Mouse (Mus musculus): Measurements from ENCODE around the gene Ntn5. TPM values are rescaled to one million over a fixed set of nuclear protein-coding genes. Genes with fewer than 3 reads are reported as not detected.

The Ntn5 gene
- 0.18 and 0.29 TPM in 2 replicates for polyA plus RNA-seq (2015; fragmentation: Nextera tagmentation; extraction: Ambion mirVana)

DNA sequence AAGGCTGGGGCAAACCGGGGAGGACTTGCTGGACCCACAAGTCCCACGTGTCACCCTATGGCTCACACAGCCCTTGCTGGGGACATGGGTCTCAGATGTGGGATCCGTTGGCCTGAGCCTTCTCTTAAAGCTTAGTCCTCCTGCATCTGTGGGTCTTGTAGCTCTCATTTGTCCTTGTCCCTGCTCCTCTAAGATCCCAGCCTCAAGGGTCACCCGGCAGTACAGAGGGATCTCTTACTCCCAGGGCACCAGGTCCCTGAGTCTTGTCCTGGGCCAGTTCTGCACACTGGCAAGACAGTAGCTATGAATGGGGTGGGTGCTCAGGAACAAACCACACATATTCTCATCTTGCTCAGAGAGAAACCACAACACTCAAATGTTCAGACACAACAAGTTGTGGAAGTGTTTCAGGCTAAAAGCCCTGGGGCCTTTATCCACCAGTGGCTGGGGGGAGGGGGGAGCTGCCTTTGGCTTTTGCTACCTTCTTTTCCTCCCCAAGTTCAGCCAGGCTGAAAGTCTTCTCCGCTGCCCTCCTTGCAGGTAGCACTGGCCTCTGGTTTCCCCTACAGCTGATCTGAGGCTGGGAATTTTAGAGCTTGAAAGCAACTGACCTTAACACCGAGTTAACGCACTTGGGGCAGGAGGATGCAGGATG lies at the start of gene Ntn5:
Gene Ntn5, plus strand, starts transcription at position 627 of the 655 bp plus-strand sequence.
- peak within 1 kb of the TSS; percentile 6; the same call in 1 of the 2 replicates for H3K9ac ChIP-seq (replicated peaks; ENCODE audit: low read length)
- H3K4me1 ChIP-seq (ENCODE audit: insufficient read depth, low read length), result peaks cover 21% of the 10 kb centered on the region
- H3K4me3 ChIP-seq (ENCODE audit: low read length), result no peak within 1 kb of the TSS
- WGBS, result 65% methylated on average over 7 of the region's 7 CpGs
- H3K4me2 ChIP-seq (replicated peaks; ENCODE audit: low read depth, low read length), result no peak within 1 kb of the TSS
- H3K36me3 ChIP-seq (ENCODE audit: insufficient read depth, low read length), result no peaks in the 10 kb centered on the region
- no peaks in the 10 kb centered on the region for H3K9me3 ChIP-seq (ENCODE audit: low read length)
- H3K27me3 ChIP-seq (ENCODE audit: insufficient read depth, low read length), result no peaks in the 10 kb centered on the region
- ATAC-seq (ENCODE audit: low FRiP score, low TSS enrichment), result no peak
- no peak within 1 kb of the TSS for H3K27ac ChIP-seq (ENCODE audit: low read length)

DNA sequence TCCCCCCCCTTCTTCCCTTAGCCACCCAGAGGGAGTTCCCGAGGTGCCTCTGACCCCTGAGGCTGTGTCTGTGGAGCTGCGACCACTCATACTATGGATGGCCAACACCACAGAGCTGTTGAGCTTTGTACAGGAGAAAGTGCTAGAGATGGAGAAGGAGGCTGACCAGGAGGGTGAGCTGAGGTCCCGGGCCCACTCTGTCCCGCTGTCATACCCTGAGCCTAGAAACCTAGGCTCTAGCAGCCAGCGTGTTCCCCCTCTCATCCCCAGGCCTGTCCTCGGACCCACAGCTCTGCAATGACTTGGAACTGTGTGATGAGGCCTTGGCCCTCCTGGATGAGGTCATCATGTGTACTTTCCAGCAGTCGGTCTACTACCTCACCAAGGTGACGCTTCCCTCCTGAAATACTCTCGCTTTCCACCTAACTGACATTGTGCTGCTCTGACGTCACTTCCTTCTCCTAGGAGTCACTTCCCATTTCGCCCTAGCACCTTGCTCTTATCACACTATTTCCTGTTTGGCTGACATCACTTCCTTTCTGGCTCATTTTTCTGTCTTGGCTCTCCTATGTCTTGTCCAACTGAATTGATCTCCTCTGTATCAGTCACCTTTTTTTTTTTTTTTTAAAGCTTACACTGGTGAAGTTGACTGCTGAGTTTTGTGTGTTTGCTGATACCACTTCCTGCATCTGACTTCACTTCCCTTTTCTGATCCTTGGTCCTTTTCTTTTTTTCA lies 48.7 kb upstream of the Ntn5 start:
- no peaks in the 10 kb centered on the region for H3K27me3 ChIP-seq (ENCODE audit: insufficient read depth, low read length)
- H3K36me3 ChIP-seq (ENCODE audit: insufficient read depth, low read length), result peaks cover 13% of the 10 kb centered on the region
- H3K9me3 ChIP-seq (ENCODE audit: low read length), result no peaks in the 10 kb centered on the region
- ATAC-seq (ENCODE audit: low FRiP score, low TSS enrichment), result no peak
- WGBS, result 79% methylated on average over 11 of the region's 11 CpGs
- no peak overlapping the region for H3K9ac ChIP-seq (replicated peaks; ENCODE audit: low read length)
- H3K4me1 ChIP-seq (ENCODE audit: insufficient read depth, low read length), result peaks cover 37% of the 10 kb centered on the region
- no peak overlapping the region for H3K4me2 ChIP-seq (replicated peaks; ENCODE audit: low read depth, low read length)
- H3K4me3 ChIP-seq (ENCODE audit: low read length), result no peak overlapping the region
- peak overlapping the region; percentile 78 for H3K27ac ChIP-seq (ENCODE audit: low read length)

DNA sequence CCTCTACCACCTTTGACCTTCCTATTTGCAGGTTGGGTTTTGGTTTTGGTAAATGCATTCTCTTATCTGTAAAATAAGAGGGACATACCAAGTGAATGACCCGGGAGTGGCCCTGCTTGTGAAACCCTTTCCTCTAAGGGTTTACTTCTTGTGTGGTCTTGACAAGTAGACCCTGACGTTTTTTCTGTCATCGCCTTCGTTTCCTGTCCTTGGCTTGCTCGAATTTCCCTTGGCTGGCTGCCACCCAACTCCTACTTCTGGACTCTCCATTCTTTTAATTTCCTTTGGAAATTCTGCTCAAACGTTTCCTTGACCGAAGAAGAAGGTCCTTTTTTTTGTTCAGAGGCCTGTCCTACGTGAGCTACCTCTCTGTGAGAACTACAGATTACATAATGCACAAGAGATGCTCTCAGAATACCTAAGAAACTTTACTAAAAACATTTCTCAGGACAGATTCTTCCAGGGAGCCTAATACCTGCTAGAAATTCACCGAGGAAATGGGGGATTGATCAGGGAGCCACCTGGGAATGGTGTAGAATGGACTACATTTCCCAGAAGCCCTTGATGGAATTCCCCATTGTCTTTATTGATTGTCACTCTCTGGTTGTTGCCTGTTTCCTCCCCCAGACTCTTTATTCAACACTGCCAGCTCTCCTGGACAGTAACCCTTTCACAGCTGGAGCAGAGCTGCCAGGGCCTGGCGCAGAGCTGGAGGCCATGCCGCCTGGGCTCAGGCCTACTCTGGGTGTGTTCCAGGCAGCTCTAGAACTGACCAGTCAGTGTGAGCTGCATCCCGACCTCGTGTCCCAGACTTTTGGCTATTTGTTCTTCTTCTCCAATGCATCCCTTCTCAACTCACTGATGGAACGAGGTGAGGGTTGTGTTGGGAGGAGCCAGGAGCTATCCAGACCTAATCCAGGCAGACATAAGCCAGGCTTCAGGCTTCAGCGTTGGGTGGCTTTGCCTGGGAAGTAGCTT lies 47.8 kb upstream of the Ntn5 start:
- H3K4me1 ChIP-seq (ENCODE audit: insufficient read depth, low read length), result peaks cover 46% of the 10 kb centered on the region

DNA sequence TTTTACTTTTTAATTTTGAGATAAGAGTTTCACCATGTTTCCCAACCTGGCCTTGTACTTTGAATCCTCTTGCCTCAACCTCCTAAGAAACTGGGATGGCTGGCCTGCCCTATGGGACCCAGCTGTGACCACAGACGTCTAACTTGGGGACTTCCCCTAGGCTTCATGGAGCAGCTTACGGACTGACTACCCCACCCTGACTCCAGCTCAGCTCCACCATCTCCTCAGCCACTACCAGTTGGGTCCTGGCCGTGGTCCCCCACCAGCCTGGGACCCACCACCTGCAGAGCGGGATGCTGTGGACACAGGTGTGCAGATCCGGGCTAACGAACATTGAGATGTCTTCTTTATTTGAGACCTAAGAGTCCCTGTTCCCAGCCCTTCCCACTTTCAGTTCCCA lies 46.1 kb upstream of the Ntn5 start:
- 93% methylated on average over 6 of the region's 6 CpGs for WGBS
- H3K27me3 ChIP-seq (ENCODE audit: insufficient read depth, low read length), result no peaks in the 10 kb centered on the region
- no peak overlapping the region for H3K27ac ChIP-seq (ENCODE audit: low read length)
- peaks cover 57% of the 10 kb centered on the region for H3K4me1 ChIP-seq (ENCODE audit: insufficient read depth, low read length)
- H3K4me3 ChIP-seq (ENCODE audit: low read length), result no peak overlapping the region
- H3K9ac ChIP-seq (replicated peaks; ENCODE audit: low read length), result no peak overlapping the region
- no peak for ATAC-seq (ENCODE audit: low FRiP score, low TSS enrichment)
- no peaks in the 10 kb centered on the region for H3K9me3 ChIP-seq (ENCODE audit: low read length)
- peak overlapping the region; percentile 50 for H3K4me2 ChIP-seq (replicated peaks; ENCODE audit: low read depth, low read length)
- peaks cover 13% of the 10 kb centered on the region for H3K36me3 ChIP-seq (ENCODE audit: insufficient read depth, low read length)

More for the DNA sequence above, 47.8 kb upstream of the Ntn5 start:
- no peaks in the 10 kb centered on the region for H3K9me3 ChIP-seq (ENCODE audit: low read length)
- peak overlapping the region; percentile 78 for H3K27ac ChIP-seq (ENCODE audit: low read length)
- no peak for ATAC-seq (ENCODE audit: low FRiP score, low TSS enrichment)
- no peak overlapping the region for H3K4me3 ChIP-seq (ENCODE audit: low read length)
- WGBS, result 58% methylated on average over 15 of the region's 15 CpGs
- peaks cover 13% of the 10 kb centered on the region for H3K36me3 ChIP-seq (ENCODE audit: insufficient read depth, low read length)
- H3K27me3 ChIP-seq (ENCODE audit: insufficient read depth, low read length), result no peaks in the 10 kb centered on the region
- no peak overlapping the region for H3K9ac ChIP-seq (replicated peaks; ENCODE audit: low read length)
- no peak overlapping the region for H3K4me2 ChIP-seq (replicated peaks; ENCODE audit: low read depth, low read length)

DNA sequence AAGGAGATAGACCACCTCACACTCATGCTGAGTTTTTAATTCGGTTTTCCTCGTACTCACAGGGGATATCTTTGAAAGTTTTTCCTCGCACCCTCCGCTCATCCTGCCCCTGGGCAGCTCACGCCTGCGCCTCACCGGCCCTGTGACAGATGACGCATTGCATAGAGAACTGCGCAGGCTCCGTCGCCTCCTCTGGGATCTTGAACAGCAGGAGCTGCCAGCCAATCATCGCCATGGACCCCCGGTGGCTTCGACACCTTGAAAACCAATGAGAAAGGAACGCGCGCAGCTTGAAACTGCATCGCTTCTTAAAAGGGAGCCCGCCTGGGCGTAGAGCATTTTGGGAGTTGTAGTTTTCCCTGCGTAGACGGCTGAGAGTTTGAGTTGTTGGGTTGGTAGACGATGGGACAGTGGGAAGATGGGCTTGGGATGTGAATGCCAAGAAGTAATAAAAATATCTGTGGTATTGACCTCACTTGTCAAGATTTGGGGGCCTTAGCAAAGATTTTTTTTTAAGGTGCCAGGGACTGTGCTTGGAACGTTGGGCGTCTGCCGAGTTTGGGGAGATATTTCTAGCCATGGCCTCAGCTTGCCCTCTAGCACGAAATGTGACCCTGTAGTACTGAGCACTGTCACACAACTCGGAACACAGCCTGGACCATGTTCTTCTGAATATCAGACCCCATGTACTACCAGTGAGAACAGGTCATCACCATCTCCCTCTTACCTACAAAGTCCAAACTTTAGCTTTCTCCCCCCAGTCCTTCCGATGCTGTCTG lies 45.0 kb upstream of the Ntn5 start:
- H3K9ac ChIP-seq (replicated peaks; ENCODE audit: low read length), result peak overlapping the region; percentile 47
- peak overlapping the region; percentile 35 for H3K4me3 ChIP-seq (ENCODE audit: low read length)
- no peaks in the 10 kb centered on the region for H3K27me3 ChIP-seq (ENCODE audit: insufficient read depth, low read length)
- no peaks in the 10 kb centered on the region for H3K9me3 ChIP-seq (ENCODE audit: low read length)
- H3K27ac ChIP-seq (ENCODE audit: low read length), result 0 out of 2 replicates have a peak overlapping the region, but pooled peaks have one; percentile 31
- WGBS, result 22% methylated on average over 29 of the region's 29 CpGs
- H3K36me3 ChIP-seq (ENCODE audit: insufficient read depth, low read length), result peaks cover 13% of the 10 kb centered on the region
- H3K4me2 ChIP-seq (replicated peaks; ENCODE audit: low read depth, low read length), result peak overlapping the region; percentile 50
- peak; percentile 86 for ATAC-seq (ENCODE audit: low FRiP score, low TSS enrichment)
- peaks cover 60% of the 10 kb centered on the region for H3K4me1 ChIP-seq (ENCODE audit: insufficient read depth, low read length)

DNA sequence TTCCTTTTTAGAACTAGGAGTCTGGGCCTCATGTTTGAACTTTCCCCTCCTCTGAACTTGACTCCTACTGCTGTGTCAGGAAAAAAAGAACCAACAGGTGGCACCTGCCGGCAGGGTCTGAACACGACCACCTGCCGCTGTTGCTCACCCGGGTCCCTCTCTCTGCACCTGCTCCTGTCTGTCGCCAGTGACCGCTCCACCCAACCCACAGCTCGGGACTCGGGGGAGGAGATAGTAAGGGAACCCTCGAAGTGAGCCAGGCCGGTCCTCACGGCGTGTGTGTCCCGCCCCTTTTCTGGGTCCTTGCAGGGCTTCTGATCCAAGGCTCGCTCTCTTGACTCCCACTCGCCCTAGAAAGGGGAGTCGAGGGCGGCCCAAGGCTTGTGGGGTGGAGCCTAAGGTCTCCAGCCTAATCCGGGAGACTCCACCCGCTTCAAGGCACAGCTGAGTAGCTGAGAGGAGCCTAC lies 44.2 kb upstream of the Ntn5 start, which contains the start of gene Mamstr:
Gene Mamstr, plus strand, starts transcription at position 417 of the 467 bp plus-strand sequence.
- H3K36me3 ChIP-seq (ENCODE audit: insufficient read depth, low read length), result peaks cover 13% of the 10 kb centered on the region
- no peak within 1 kb of the TSS; the same call in 1 of the 2 replicates for H3K4me2 ChIP-seq (replicated peaks; ENCODE audit: low read depth, low read length)
- no peaks in the 10 kb centered on the region for H3K9me3 ChIP-seq (ENCODE audit: low read length)
- no peak for ATAC-seq (ENCODE audit: low FRiP score, low TSS enrichment)
- 23% methylated on average over 19 of the region's 19 CpGs for WGBS
- no peaks in the 10 kb centered on the region for H3K27me3 ChIP-seq (ENCODE audit: insufficient read depth, low read length)
- no peak within 1 kb of the TSS for H3K4me3 ChIP-seq (ENCODE audit: low read length)
- peak within 1 kb of the TSS; percentile 27; the same call in 1 of the 2 replicates for H3K9ac ChIP-seq (replicated peaks; ENCODE audit: low read length)
- peak within 1 kb of the TSS; percentile 64 for H3K27ac ChIP-seq (ENCODE audit: low read length)
- peaks cover 66% of the 10 kb centered on the region for H3K4me1 ChIP-seq (ENCODE audit: insufficient read depth, low read length)

DNA sequence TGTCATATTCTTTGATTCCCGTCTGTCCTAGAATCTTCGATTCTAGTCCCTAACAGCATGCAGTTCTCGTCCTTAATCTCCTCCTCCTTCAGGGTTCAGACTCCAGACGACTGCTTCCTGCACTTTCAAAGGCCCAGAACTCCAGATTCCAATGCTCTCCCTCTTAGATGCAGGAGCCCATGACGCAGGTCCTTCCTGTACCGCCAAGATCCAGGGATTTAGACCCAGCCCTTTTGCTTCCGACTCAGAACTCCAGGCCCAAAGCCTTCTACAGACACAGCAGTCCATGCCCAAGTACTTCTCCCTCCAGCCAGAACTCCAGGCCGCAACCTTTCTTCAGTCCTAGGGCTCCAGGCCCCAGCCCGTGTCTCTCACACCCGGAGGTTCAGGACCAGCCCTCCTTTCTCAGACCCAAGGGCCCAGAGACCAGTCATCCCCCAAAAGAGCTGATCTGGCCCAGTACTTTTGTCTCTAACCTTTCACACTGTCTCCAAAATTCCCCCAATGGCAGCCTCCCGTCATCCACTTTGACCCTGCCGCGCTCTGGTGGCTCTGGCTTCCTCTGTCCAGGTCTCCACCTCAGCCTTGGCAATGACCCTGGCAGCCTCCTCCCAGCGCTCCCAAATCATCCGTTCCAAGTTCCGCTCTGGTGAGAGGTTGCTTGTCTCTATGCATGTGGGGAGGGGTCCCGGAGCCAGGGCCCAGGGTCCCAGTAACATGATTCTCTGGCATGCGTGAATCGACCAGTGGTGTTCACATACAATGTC lies 43.4 kb upstream of the Ntn5 start:
- Histone ChIP-seq H3K27me3 (ENCODE audit: insufficient read depth, low read length) (no peaks in the 10 kb centered on the region), H3K4me3 (ENCODE audit: low read length) (no peak overlapping the region), H3K27ac (ENCODE audit: low read length) (peak overlapping the region; percentile 64), H3K4me2 (replicated peaks; ENCODE audit: low read depth, low read length) (no peak overlapping the region), H3K9me3 (ENCODE audit: low read length) (no peaks in the 10 kb centered on the region), H3K9ac (replicated peaks; ENCODE audit: low read length) (peak overlapping the region; percentile 27; the same call in 1 of the 2 replicates), H3K4me1 (ENCODE audit: insufficient read depth, low read length) (peaks cover 66% of the 10 kb centered on the region), H3K36me3 (ENCODE audit: insufficient read depth, low read length) (peaks cover 13% of the 10 kb centered on the region)
- no peak for ATAC-seq (ENCODE audit: low FRiP score, low TSS enrichment)
- 57% methylated on average over 19 of the region's 19 CpGs for WGBS

DNA sequence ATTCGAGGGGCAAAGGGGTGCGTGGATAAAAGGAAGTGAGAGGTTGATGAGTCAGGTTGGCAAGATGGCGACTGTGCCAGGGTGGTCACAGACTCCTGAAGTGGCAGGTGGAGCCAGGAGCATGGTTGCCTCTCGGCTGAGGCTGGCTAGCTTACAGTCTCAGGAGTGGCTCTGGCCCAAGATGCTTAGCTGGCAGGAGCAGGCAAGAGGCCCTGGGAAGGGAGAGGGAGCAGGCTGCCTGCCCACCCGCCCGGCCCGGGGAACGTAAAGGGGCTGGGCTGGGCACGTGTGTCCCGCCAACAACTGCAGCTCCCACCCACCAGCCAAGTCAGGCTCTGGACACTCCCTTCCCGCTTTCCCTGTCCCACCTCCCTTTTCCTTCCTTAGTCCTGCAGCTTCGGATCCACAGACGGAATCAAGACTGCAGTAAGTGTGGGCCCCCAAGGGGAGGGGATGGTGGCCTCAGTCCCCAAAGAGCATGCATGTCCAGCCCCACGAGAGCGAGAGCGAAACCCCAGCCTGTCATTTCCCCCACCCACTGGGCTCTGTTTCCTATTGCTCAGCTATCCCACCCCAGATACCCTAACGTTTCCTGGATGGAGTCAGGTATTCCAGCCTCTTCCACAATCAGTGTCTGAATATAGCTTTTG lies 42.3 kb upstream of the Ntn5 start:
- Histone ChIP-seq H3K4me1 (ENCODE audit: insufficient read depth, low read length) (peaks cover 55% of the 10 kb centered on the region), H3K4me3 (ENCODE audit: low read length) (peak overlapping the region; percentile 20; the same call in 1 of the 2 replicates), H3K9me3 (ENCODE audit: low read length) (no peaks in the 10 kb centered on the region), H3K36me3 (ENCODE audit: insufficient read depth, low read length) (peaks cover 8% of the 10 kb centered on the region), H3K4me2 (replicated peaks; ENCODE audit: low read depth, low read length) (peak overlapping the region; percentile 77), H3K27me3 (ENCODE audit: insufficient read depth, low read length) (no peaks in the 10 kb centered on the region), H3K9ac (replicated peaks; ENCODE audit: low read length) (peak overlapping the region; percentile 83), H3K27ac (ENCODE audit: low read length) (peak overlapping the region; percentile 92)
- ATAC-seq (ENCODE audit: low FRiP score, low TSS enrichment), result no peak
- WGBS, result 41% methylated on average over 17 of the region's 17 CpGs

Measured in kidney, embryonic 16.5 days (tissue).